Mouse (Mus musculus) kidney, adult 8-10 months (tissue): Measurements from ENCODE around the gene Jtb.

Experiments used
- DNase-seq, 2 experiments: peaks; one replicate each; pipeline ENCODE4 v3.0.0; 2022

Gene Jtb

DNA sequence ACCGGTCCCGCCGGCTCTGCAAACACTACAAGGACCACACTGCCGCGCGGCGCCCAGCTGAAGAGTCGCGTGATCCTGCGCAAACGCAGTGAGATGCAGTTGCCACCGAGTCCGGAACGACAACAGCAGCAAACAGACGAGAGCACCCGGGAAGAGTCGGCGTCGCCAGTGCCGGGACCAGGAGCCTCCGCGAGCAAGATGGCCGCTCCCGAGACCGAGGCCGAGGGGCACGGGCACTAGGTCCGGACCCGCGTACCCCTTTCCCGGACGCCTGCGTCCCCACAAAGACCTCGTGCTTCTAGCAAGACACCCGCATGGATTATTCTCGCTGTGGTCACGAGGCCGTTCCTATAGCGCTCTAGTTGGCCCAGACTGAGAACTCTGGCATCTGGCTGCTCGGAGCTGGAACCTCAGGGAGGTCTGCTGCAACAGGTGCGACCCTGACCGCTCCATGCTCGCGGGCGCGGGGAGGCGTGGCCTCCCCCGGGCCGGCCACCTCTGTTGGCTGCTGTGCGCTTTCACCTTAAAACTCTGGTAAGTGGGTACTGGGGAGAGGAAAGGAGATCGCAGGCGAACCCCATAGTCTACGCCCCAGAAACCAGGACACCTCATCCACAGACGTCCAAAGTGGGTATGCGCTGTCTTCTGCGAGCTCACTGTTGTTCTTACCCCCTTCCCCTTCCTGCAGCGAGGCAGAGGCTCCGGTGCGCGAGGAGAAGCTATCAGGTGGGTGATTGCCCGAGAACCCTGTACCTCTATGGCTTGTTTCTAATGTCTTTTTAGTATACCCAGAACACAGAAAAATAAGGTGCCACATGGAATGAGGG, at the start of gene Jtb:
Gene Jtb (plus strand): TSS at position 91 of the 827 bp plus-strand sequence.
- peak; percentile 95 for DNase-seq

- no peak for DNase-seq
Observed at GRCm38 (mm10) chr3:90183581-90183980, 47.8 kb upstream of the Jtb start.

DNA sequence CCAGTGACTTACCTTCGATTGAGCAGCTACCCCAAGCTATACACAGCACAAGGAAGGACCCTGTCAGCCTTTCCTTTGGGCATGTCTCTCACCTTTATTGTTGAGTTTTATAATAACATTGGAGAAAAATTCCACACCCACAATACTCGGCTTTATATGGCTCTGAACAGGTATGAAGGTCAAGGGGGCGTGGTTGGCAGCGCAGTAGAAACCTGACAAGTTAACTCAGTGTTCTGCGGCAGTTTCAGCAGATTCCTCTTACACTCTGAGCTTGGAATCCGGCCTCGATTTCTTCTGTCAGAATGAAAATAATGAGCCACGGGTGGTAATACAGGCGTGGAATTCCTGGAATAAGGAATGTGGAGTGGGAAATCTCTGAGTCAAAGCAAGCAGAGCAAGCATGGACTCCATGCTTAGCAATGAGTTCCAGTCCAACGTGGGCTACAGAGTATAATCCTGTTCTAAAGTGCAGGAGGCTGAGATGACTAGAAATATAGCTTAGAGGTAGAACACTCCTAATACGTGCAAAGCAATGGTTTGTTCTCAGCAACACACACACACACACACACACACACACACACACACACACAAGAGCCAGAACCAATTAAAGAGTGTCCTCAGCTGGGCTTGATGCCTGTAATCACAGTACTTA, 40.4 kb upstream of the Jtb start:
- no peak for DNase-seq

- no peak for DNase-seq
Observed at GRCm38 (mm10) chr3:90194759-90195158, 36.6 kb upstream of the Jtb start.

DNA sequence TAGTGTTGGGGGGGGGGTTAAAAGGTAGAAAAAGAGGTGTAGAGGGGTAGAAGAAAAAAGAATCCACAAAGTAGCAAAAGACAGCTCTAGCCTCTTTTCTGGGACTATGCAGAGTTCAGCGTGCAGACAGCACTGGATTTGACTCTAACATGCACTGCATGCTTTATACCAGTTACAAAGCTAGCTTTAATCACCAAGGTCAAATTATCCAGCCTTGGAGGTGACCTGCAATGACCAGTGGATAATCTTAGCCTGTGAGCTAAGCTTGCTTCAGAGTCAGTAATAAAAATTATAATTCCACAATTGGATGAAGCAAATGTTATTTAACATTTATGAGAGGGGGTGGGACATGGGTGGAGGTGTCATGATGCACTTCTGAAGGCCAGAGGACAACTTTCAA, 35.8 kb upstream of the Jtb start:
- DNase-seq, result no peak

GRCm38 (mm10) chr3:90197548-90197947, 33.8 kb upstream of the Jtb start:
- DNase-seq, result no peak

DNA sequence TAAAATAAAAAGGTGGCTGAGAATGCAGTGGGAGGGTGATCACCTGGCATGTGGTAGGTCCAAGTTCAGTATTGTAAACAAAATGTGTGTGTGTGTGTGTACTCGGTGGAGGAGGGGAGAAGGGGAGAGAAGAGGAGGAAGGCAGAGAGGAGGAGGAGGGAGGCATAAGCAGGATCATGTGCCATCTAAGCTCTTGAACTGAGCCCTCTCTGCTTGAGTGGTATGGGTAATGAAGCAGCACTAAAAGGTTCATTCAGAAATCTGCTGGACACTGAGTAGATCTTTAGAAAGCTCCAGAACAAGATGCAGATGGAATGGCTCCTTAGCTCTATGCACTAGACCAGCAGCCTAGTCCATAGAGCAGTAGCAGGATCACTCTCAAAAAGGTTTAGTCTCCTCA, 28.5 kb upstream of the Jtb start:
- DNase-seq, result no peak

GRCm38 (mm10) chr3:90203619-90204018, 27.8 kb upstream of the Jtb start:
- no peak for DNase-seq

GRCm38 (mm10) chr3:90204582-90204981, 26.8 kb upstream of the Jtb start:
- DNase-seq, result no peak

DNA sequence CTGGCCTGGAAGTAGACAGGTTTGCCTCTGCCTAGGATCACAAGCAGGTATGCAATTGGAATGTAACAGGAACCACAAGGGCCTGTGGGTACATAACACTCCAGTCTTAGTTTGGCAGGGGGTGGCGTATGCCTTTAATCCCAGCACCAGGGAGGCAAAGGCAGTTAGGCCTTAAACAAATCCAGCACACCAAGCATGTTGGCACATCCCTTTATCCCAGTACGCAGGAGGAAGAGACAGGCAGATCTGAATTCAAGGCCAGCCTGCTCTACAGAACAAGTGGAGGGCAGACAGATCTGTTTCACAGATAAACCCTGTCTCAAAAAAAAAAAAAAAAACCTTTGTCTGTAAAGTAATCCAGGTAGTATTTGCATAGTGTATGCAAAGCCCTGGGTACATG, 22.7 kb upstream of the Jtb start:
- DNase-seq, result no peak

- no peak for DNase-seq
Observed at GRCm38 (mm10) chr3:90209908-90210566, 21.4 kb upstream of the Jtb start.

DNA sequence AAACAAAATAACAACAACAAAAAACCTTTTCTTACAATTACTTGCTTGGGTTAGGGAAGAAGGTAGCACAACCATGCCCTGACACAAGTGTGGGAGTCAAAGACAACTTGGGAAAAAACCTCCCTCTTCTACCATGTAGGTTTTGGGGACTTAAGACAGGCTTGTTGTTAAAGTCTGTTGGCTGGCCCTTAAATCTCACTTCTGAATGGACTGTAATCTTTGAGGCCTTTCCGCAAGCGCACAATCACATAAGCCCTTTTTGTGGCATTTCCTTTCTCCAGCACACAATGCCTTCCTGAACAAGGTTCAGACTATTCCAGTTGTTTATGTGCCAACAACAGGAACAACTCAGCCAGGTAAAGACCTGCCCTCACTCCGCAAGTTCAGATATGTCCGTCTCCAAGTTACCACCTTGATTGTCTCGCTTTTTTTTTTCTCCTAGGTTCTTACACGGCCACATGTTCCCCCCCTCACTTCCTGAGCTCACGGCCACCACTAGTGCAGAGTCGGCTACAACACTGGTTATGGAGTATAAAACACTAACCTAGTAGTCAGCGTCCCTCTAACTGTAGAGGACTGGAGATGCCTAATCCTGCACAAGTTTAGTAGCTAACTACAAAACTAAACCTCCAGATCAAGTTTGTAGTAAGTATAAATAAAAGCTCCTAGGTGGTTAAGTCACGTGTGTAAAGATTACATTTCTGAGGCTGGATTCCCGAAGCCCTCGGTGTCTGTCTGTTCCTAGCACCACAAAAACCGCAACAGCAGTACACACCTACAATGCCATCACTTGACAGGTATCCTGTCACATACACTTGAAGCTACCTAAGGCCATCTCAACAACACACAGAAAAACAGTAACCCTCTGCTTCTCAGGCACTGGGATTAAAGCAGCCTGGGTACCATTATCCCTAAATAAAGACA, 19.7 kb upstream of the Jtb start:
- DNase-seq, result no peak

DNA sequence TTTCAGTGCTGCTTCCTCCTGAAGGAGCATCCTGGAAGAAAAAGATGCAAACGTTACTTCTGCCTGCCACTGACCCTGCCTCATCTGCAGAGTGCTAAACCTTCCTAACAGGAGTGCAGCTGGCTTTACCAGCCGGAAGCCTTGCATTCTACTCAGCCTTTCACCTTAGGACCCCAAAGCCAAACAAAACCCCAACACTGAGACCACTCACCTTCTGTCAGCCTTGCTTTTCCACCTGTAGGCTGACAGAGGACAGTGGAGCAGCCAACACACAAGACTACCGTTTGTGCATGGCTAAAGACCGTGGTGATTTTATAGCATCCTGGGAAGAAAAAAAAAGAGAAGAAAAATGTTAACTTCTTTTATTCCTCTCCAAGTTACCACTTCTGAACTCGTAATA, 18.7 kb upstream of the Jtb start:
- no peak for DNase-seq

DNA sequence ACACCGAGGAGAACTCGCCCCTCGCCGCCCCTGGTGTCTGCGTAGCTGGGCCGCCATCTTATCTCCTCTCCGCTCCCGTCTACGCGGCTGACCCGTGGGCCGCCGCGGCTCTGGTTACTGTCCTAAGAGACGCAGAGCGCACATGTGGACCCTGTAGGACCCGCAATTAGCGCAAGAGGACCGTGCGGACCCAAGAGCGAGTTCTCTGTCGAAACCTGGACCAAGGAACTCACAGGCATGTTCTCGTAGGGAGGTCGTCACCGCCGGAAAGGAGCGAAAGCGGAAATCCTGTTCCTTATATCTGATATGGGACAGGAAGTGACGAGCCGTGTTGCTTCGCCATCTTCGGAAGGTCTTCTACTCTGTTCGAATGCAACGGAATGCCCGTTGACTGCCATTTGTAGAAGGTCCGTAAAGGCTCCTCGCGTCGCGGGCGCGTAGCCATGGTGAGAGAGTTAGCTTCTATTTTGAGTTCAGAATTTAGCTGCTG, 18.0 kb upstream of the Jtb start, which contains the start of the genes Rps27 and Rab13:
Gene Rps27 (minus strand): TSS at position 275 of the 490 bp plus-strand sequence.
Gene Rab13 (plus strand): TSS at position 319 of the 490 bp plus-strand sequence.
- peak; percentile 94 to 95 for DNase-seq

DNA sequence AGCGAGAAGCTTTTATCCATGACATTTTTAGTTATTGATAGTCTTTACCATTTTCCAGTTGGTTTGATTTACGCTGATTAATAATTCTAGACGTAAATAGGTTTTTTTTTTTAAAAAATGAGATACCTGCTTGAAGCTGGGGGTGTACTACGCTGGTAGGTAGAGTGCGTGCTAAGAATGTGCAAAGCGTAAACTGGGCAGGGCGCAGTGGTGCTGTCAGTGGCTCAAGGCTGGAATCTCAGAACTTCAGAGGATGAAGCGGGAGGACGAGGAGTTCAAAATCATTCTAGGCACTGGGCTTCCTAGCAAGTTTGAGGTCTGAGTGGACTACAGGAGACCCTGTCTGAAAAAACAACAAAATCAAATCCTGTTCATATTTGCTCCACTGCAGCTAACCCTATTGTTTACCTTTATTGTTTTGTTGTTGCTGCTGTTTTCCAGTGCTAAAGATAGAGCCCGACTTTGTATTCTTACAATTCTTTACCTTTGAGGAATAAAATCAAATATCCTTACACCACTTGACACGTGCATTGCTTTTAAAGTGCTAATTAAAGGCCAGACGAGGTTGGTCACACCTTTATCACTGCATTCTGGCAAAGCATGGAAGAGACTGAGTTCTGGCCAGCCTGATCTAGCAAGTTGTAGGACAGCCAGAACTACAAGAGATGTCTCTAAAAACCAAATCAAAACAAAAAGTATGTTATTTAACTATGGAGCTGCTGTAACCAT, 17.3 kb upstream of the Jtb start:
- DNase-seq, result peak in 1 of 2 experiments; percentile 26

DNA sequence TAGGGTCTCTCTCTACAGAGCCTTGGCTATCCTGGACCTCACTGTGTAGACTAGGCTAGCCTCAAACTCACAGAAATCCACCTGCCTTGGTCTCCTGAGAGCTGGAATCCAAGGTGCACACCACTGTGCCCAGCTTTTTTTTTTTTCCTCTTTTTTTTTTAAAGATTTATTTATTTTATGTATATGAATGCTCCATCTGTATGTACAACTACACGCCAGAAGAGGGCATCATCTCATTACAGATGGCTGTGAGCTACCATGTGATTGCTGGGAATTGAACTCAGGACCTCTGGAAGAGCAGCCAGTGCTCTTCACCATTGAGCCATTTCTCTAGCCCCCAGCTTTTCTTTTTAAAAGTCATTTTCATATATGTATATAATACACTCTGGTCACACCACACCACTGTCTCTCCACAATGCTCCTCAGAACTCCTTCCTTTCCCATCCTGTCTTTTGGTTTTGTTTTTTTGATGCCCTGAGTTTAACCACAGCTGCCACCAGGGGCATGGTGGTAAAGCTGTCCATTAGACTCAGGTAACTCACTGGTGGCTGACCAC, 15.5 kb upstream of the Jtb start:
- DNase-seq, result no peak

- peak in 1 of 2 experiments; percentile 58 for DNase-seq
Observed at GRCm38 (mm10) chr3:90220088-90220487, 11.3 kb upstream of the Jtb start.

GRCm38 (mm10) chr3:90220531-90220951, 10.9 kb upstream of the Jtb start:
- DNase-seq, result peak; percentile 79 to 82

- no peak for DNase-seq
Observed at GRCm38 (mm10) chr3:90221123-90221522, 10.3 kb upstream of the Jtb start.

GRCm38 (mm10) chr3:90222455-90222854, 8.9 kb upstream of the Jtb start:
- DNase-seq, result no peak

DNA sequence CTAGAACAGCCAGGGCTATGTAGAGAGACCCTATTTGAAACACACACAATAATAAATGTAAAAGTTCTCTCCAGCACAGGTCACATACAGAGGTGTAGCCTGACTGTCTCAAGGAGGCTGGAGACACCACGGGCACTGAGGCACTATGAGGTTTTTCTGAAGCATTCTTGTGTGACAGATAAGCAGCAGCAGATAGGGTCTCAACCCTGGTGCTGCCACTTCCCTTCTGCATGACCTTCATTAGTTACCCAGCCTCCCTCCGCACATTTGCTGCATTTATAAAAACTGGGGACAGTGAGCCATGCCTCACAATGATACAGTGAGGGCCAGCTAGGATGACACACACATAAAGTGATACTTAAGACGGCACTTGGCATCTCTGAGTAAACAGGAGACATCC, 8.5 kb upstream of the Jtb start:
- no peak for DNase-seq
